Mouse (Mus musculus) limb, embryonic 15.5 days (tissue): ENCODE results near the gene Sf3b1. TPM values are rescaled to one million over a fixed set of nuclear protein-coding genes. Genes with fewer than 3 reads are reported as not detected.
"Not testable (repeated sequence)": the region's sequence is repeated elsewhere in the genome, so short reads cannot be mapped to it uniquely, and the experiment has no call there.

ENCODE experiments used
- ATAC-seq: fragments of 200-750 bp; cut with Nextera tagmentation; 2 replicates; pipeline ENCODE4 v1.8.0; 2017; ENCODE audit warnings: low read depth, moderate TSS enrichment; ENCODE audit not compliant: insufficient number of reproducible peaks, low FRiP score, low TSS enrichment
- H3K27ac ChIP-seq: fragments of 300-500 bp; sonication (generic); 2 replicates; pipeline ENCODE4 v1.5.1; 2015; ENCODE audit warnings: moderate library complexity, mild to moderate bottlenecking, inconsistent platforms
- H3K27me3 ChIP-seq: fragments of 300-500 bp; sonication (generic); 2 replicates; pipeline ENCODE4 v1.6.1; 2015; ENCODE audit warnings: inconsistent platforms
- H3K36me3 ChIP-seq: fragments of 300-500 bp; sonication (generic); 2 replicates; pipeline ENCODE4 v1.6.1; 2015; ENCODE audit warnings: inconsistent platforms
- H3K4me1 ChIP-seq: fragments of 300-500 bp; sonication (generic); 2 replicates; pipeline ENCODE4 v1.6.1; 2015; ENCODE audit warnings: inconsistent platforms
- H3K4me2 ChIP-seq: fragments of 300-500 bp; sonication (generic); 2 replicates; pipeline ENCODE4 v1.6.1; 2015; ENCODE audit warnings: mild to moderate bottlenecking, inconsistent platforms
- H3K4me3 ChIP-seq: fragments of 300-500 bp; sonication (generic); 2 replicates; pipeline ENCODE4 v1.5.1; 2015; ENCODE audit warnings: mild to moderate bottlenecking, inconsistent platforms
- H3K9ac ChIP-seq: fragments of 300-500 bp; sonication (generic); 2 replicates; pipeline ENCODE4 v1.6.1; 2015; ENCODE audit warnings: inconsistent platforms
- H3K9me3 ChIP-seq: fragments of 300-500 bp; sonication (generic); 2 replicates; pipeline ENCODE4 v1.6.1; 2016; ENCODE audit warnings: inconsistent platforms
- WGBS: fragments of 180-500 bp; shearing (Covaris S2); methylation state at CpG from one replicate; pipeline ENCODE4 v1.1.7; 2015; 5-methylcytosine and 5-hydroxymethylcytosine counted together
- polyA plus RNA-seq: library from polyadenylated mRNA; unstranded; fragments of >200 nt; fragmentation: Nextera tagmentation; extraction: Ambion mirVana; gene quantifications from 2 replicates; pipeline ENCODE4 v1.2.1, GENCODE M21; 2015

The Sf3b1 gene
- polyA plus RNA-seq, 1 experiment from 2014 or later = 297 TPM

- H3K9ac ChIP-seq = no peak overlapping the region
- 33% methylated on average over 5 of the region's 5 CpGs for WGBS
- H3K9me3 ChIP-seq = no peaks in the 10 kb centered on the region
- H3K27me3 ChIP-seq = no peaks in the 10 kb centered on the region
- peaks cover 10% of the 10 kb centered on the region for H3K4me1 ChIP-seq
- ATAC-seq = no peak
- H3K4me2 ChIP-seq = no peak overlapping the region
- H3K36me3 ChIP-seq = no peaks in the 10 kb centered on the region
- H3K4me3 ChIP-seq = no peak overlapping the region
- H3K27ac ChIP-seq = peak overlapping the region; percentile 54; the same call in 1 of the 2 replicates
Measured at GRCm38 (mm10) chr1:54971687-54972404, 55.4 kb downstream of the Sf3b1 start.

DNA sequence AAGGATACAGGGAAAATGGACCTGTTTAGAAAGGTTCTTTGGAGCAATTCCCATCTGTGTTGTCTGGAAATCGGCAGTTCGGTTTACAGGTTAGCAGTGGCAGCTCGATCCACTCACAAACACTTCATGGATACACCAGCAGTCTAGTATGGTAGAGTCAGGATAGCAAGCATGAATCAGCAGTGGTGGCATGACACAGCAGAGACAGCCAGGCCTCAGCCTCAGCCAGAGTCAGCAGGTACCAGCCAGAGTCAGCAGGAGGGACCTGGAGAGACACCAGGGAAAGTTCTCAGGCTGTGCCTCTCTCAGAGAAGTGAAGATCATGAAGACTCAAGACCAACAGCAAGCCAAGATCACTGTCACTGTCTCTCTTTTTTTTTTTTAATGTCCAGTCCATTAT, 60.4 kb downstream of the Sf3b1 start:
- no peak overlapping the region for H3K4me2 ChIP-seq
- no peak overlapping the region for H3K27ac ChIP-seq
- no peak overlapping the region for H3K9ac ChIP-seq
- no peaks in the 10 kb centered on the region for H3K9me3 ChIP-seq
- peaks cover 11% of the 10 kb centered on the region; the same call in 1 of the 2 replicates for H3K4me1 ChIP-seq
- H3K36me3 ChIP-seq = no peaks in the 10 kb centered on the region
- H3K4me3 ChIP-seq = no peak overlapping the region
- WGBS = 80% methylated on average over 3 of the region's 3 CpGs
- H3K27me3 ChIP-seq = no peaks in the 10 kb centered on the region
- ATAC-seq = no peak

GRCm38 (mm10) chr1:54965159-54965995, 61.9 kb downstream of the Sf3b1 start:
- 0 out of 2 replicates have a peak, but pooled peaks have one; percentile 38 for ATAC-seq
- Histone ChIP-seq H3K9me3 (no peaks in the 10 kb centered on the region), H3K4me1 (peaks cover 7% of the 10 kb centered on the region; the same call in 1 of the 2 replicates), H3K36me3 (no peaks in the 10 kb centered on the region), H3K27me3 (no peaks in the 10 kb centered on the region), H3K27ac (0 out of 2 replicates have a peak overlapping the region, but pooled peaks have one; percentile 18), H3K4me3 (no peak overlapping the region), H3K4me2 (no peak overlapping the region), H3K9ac (no peak overlapping the region)
- 40% methylated on average over 11 of the region's 11 CpGs for WGBS

- Histone ChIP-seq H3K9ac (no peak overlapping the region), H3K4me2 (no peak overlapping the region), H3K9me3 (no peaks in the 10 kb centered on the region), H3K4me3 (no peak overlapping the region), H3K4me1 (peaks cover 7% of the 10 kb centered on the region; the same call in 1 of the 2 replicates), H3K27ac (no peak overlapping the region), H3K27me3 (no peaks in the 10 kb centered on the region), H3K36me3 (no peaks in the 10 kb centered on the region)
- ATAC-seq = no peak
- 76% methylated on average over 9 of the region's 9 CpGs for WGBS
Measured at GRCm38 (mm10) chr1:54961724-54962123, 65.6 kb downstream of the Sf3b1 start.

GRCm38 (mm10) chr1:54960613-54961165, 66.6 kb downstream of the Sf3b1 start:
- H3K9ac ChIP-seq = no peak overlapping the region
- 0 out of 2 replicates have a peak, but pooled peaks have one; percentile 4 for ATAC-seq
- WGBS = 43% methylated on average over 9 of the region's 9 CpGs
- no peaks in the 10 kb centered on the region for H3K9me3 ChIP-seq
- no peaks in the 10 kb centered on the region for H3K27me3 ChIP-seq
- H3K4me1 ChIP-seq = peaks cover 5% of the 10 kb centered on the region; the same call in 1 of the 2 replicates
- no peak overlapping the region for H3K4me2 ChIP-seq
- no peak overlapping the region for H3K27ac ChIP-seq
- no peaks in the 10 kb centered on the region for H3K36me3 ChIP-seq
- no peak overlapping the region for H3K4me3 ChIP-seq

- 78% methylated on average over 3 of the region's 3 CpGs for WGBS
- H3K4me1 ChIP-seq = no peaks in the 10 kb centered on the region
Measured at GRCm38 (mm10) chr1:54958525-54958924, 68.8 kb downstream of the Sf3b1 start.

GRCm38 (mm10) chr1:54956995-54957394, 70.3 kb downstream of the Sf3b1 start:
- WGBS = 92% methylated on average over 14 of the region's 14 CpGs
- not testable (repeated sequence) for H3K4me2 ChIP-seq, H3K27ac ChIP-seq, H3K36me3 ChIP-seq, H3K4me3 ChIP-seq, H3K9ac ChIP-seq, H3K4me1 ChIP-seq, ATAC-seq, H3K27me3 ChIP-seq, H3K9me3 ChIP-seq

More at GRCm38 (mm10) chr1:54958525-54958924, 68.8 kb downstream of the Sf3b1 start:
- no peak for ATAC-seq
- Histone ChIP-seq H3K27me3 (no peaks in the 10 kb centered on the region), H3K4me3 (no peak overlapping the region), H3K9me3 (no peaks in the 10 kb centered on the region), H3K36me3 (no peaks in the 10 kb centered on the region), H3K9ac (no peak overlapping the region), H3K27ac (no peak overlapping the region), H3K4me2 (no peak overlapping the region)

- ATAC-seq = no peak
- Histone ChIP-seq H3K27ac (no peak overlapping the region), H3K36me3 (no peaks in the 10 kb centered on the region), H3K9me3 (no peaks in the 10 kb centered on the region), H3K4me3 (no peak overlapping the region), H3K9ac (no peak overlapping the region), H3K27me3 (no peaks in the 10 kb centered on the region), H3K4me2 (no peak overlapping the region), H3K4me1 (no peaks in the 10 kb centered on the region)
- WGBS = 71% methylated on average over 4 of the region's 4 CpGs
Measured at GRCm38 (mm10) chr1:54954856-54955255, 72.4 kb downstream of the Sf3b1 start.

DNA sequence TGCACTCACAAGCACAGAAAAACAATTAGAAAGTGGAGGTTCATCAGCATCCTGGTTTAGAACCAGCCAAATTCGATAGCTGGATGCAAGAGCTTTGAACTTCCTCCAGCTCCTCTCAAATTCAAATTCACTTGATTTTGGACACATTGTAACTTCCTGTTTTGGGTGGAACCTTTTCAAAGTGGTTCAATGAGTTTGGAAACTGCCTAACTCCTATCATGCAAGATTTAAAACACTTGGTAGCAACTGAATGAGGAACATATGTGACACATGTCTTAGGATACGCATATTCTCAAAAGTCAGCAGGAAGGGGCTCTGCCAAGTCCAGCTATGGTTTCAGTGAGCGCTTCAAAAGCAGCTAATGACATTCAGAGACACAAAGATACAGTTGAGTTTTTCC, 82.6 kb downstream of the Sf3b1 start:
- Histone ChIP-seq H3K4me3 (no peak overlapping the region), H3K4me1 (no peaks in the 10 kb centered on the region), H3K9me3 (no peaks in the 10 kb centered on the region), H3K36me3 (no peaks in the 10 kb centered on the region), H3K27ac (no peak overlapping the region), H3K4me2 (no peak overlapping the region), H3K27me3 (no peaks in the 10 kb centered on the region), H3K9ac (no peak overlapping the region)
- no peak for ATAC-seq
- WGBS = 46% methylated on average over 3 of the region's 3 CpGs

GRCm38 (mm10) chr1:54935466-54935865, 91.8 kb downstream of the Sf3b1 start:
- ATAC-seq = no peak
- H3K27me3 ChIP-seq = no peaks in the 10 kb centered on the region
- H3K4me1 ChIP-seq = peaks cover 2% of the 10 kb centered on the region; the same call in 1 of the 2 replicates
- no peak overlapping the region for H3K4me3 ChIP-seq
- H3K27ac ChIP-seq = no peak overlapping the region
- no peak overlapping the region for H3K9ac ChIP-seq
- no peak overlapping the region for H3K4me2 ChIP-seq
- 83% methylated on average over 3 of the region's 3 CpGs for WGBS
- no peaks in the 10 kb centered on the region for H3K36me3 ChIP-seq
- no peaks in the 10 kb centered on the region for H3K9me3 ChIP-seq
